Mouse (Mus musculus) frontal cortex, adult 2 months (tissue): ENCODE data around the gene Adm2. TPM values are rescaled to one million over a fixed set of nuclear protein-coding genes. Genes with fewer than 3 reads are reported as not detected.

Experiments used
- DNase-seq, 2 experiments: peaks; one replicate each; pipeline ENCODE4 v3.0.0; 2022; ENCODE audit warnings: low spot score in 1 of 2; ENCODE audit errors: extremely low spot score in 1 of 2
- polyA plus RNA-seq: library from polyadenylated mRNA; depleted of rRNA; stranded (reverse); fragments of >200 nt; gene quantifications from 2 replicates; pipeline ENCODE4 v1.2.3, GENCODE M21; 2012; rRNA removed

Adm2 gene
- polyA plus RNA-seq: not detected in 2 replicates

GRCm38 (mm10) chr15:89322670-89323522 is at the start of gene Adm2:
Gene Adm2, plus strand, starts transcription at chr15:89322720.
- no peak for DNase-seq

- DNase-seq: no peak
Observed at GRCm38 (mm10) chr15:89275497-89275896, 47.0 kb upstream of the Adm2 start.

GRCm38 (mm10) chr15:89277366-89277765 is 45.2 kb upstream of the Adm2 start:
- no peak for DNase-seq

GRCm38 (mm10) chr15:89282546-89282945 is 40.0 kb upstream of the Adm2 start:
- no peak for DNase-seq

- no peak for DNase-seq
Observed at GRCm38 (mm10) chr15:89284094-89284493, 38.4 kb upstream of the Adm2 start.

GRCm38 (mm10) chr15:89285004-89285403 is 37.5 kb upstream of the Adm2 start:
- DNase-seq: peak in 1 of 2 experiments; percentile 47

GRCm38 (mm10) chr15:89285478-89285877 is 37.0 kb upstream of the Adm2 start:
- DNase-seq: no peak

GRCm38 (mm10) chr15:89286114-89286513 is 36.4 kb upstream of the Adm2 start:
- DNase-seq: no peak

- DNase-seq: no peak
Observed at GRCm38 (mm10) chr15:89286582-89286981, 35.9 kb upstream of the Adm2 start.

GRCm38 (mm10) chr15:89288227-89288767 is 34.2 kb upstream of the Adm2 start:
- DNase-seq: no peak

- DNase-seq: no peak
Observed at GRCm38 (mm10) chr15:89289455-89289854, 33.1 kb upstream of the Adm2 start.

GRCm38 (mm10) chr15:89291521-89291920 is 31.0 kb upstream of the Adm2 start:
- DNase-seq: no peak

- no peak for DNase-seq
Observed at GRCm38 (mm10) chr15:89292795-89293194, 29.7 kb upstream of the Adm2 start.

GRCm38 (mm10) chr15:89293778-89294177 is 28.7 kb upstream of the Adm2 start:
- DNase-seq: no peak

- DNase-seq: no peak
Observed at GRCm38 (mm10) chr15:89295580-89296165, 26.8 kb upstream of the Adm2 start.

GRCm38 (mm10) chr15:89296465-89296864 is 26.1 kb upstream of the Adm2 start:
- no peak for DNase-seq

GRCm38 (mm10) chr15:89297695-89298094 is 24.8 kb upstream of the Adm2 start:
- no peak for DNase-seq

GRCm38 (mm10) chr15:89300180-89300579 is 22.3 kb upstream of the Adm2 start:
- no peak for DNase-seq

- DNase-seq: no peak
Observed at GRCm38 (mm10) chr15:89300600-89300999, 21.9 kb upstream of the Adm2 start.

GRCm38 (mm10) chr15:89305966-89306365 is 16.6 kb upstream of the Adm2 start:
- no peak for DNase-seq

GRCm38 (mm10) chr15:89307461-89307860 is 15.1 kb upstream of the Adm2 start:
- no peak for DNase-seq
